Mouse (Mus musculus) C2C12 (cell line): ENCODE results near the gene Eva1c.

ENCODE experiments used
- CEBPB ChIP-seq: IDR thresholded peaks from one replicate; pipeline ENCODE4 v1.6.1; 2011; ENCODE audit warnings: low read depth, mild to moderate bottlenecking, control low read depth, moderate library complexity
- CTCF ChIP-seq: IDR thresholded peaks from one replicate; pipeline ENCODE4 v1.5.1; 2011; ENCODE audit not compliant: control insufficient read depth, insufficient read depth, insufficient read length
- FOSL1 ChIP-seq: IDR thresholded peaks from one replicate; pipeline ENCODE4 v1.8.0; 2011; ENCODE audit warnings: mild to moderate bottlenecking, low read length; ENCODE audit not compliant: poor library complexity, insufficient read depth, severe bottlenecking
- MAX ChIP-seq: IDR thresholded peaks from one replicate; pipeline ENCODE4 v1.6.1; 2011; ENCODE audit warnings: mild to moderate bottlenecking, control low read depth
- MYOD1 ChIP-seq: IDR thresholded peaks from one replicate; pipeline ENCODE4 v1.6.1; 2011; ENCODE audit warnings: low read depth; ENCODE audit not compliant: control insufficient read depth, insufficient read length
- USF1 ChIP-seq: IDR thresholded peaks from one replicate; pipeline ENCODE4 v1.6.1; 2011; ENCODE audit warnings: low read depth, mild to moderate bottlenecking, control low read depth, moderate library complexity

GRCm38 (mm10) chr16:90916040-90916481 is 89.5 kb downstream of the Eva1c start:
- no peak for TF ChIP-seq CTCF
- no peak for TF ChIP-seq CEBPB
- TF ChIP-seq USF1 = no peak
- no peak for TF ChIP-seq MYOD1
- TF ChIP-seq FOSL1 = no peak
- TF ChIP-seq MAX = no peak
